Mouse (Mus musculus): ENCODE measurements around the gene Ube2b. TPM values are rescaled to one million over a fixed set of nuclear protein-coding genes. Genes with fewer than 3 reads are reported as not detected.

The Ube2b gene
- polyA plus RNA-seq (2014; fragmentation: Nextera tagmentation; extraction: Ambion mirVana) = 152 and 155 TPM in 2 replicates

DNA sequence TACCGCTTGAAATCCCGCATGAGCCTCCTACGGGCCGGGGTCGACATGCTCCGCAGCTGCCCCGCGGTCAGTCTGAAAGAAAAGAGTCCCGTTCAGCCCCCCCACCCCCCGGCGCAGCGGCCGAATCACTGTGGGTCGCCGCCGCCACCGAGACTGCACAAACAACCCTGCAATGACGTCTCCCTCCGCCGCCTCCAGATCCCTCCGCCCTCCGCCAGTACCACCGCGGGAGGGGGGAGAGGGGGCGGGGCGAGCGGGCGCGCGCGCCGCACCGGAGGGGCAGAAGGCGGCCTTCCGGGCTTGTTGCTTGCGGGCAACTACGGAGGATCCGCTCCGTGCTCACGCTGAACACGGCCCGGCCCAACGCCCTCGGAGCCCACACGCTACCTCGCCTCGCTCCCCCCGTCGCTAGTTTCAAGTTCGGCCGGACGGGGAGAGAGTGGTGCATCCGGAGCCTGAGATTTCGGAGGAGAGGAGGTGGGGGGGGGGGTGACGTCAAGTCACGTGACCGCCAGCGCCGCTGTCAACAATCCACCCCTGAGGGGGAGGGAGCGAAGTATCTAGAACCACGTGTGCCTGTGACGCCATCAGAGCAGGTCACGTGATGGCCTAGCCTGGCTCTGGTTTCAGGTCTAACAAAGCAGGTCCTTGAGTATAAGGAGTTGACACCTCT, at the start of gene Ube2b:
Ube2b (minus strand) TSS at position 473 of the 673 bp plus-strand sequence.
- peak; percentile 83 for ATAC-seq (ENCODE audit: insufficient number of reproducible peaks, insufficient read depth, low FRiP score, low read depth)
- Histone ChIP-seq H3K27me3 (ENCODE audit: control insufficient read depth, insufficient read depth, low read length) (no peaks in the 10 kb centered on the region), H3K9ac (replicated peaks; ENCODE audit: low read depth, low read length) (peak within 1 kb of the TSS; percentile 96), H3K27ac (ENCODE audit: low read length) (peak within 1 kb of the TSS; percentile 92), H3K4me2 (replicated peaks; ENCODE audit: low read depth, low read length) (peak within 1 kb of the TSS; percentile 52), H3K9me3 (ENCODE audit: control insufficient read depth, low read depth, low read length) (no peaks in the 10 kb centered on the region), H3K4me1 (ENCODE audit: control insufficient read depth, insufficient read depth, low read length) (peaks cover 15% of the 10 kb centered on the region), H3K4me3 (ENCODE audit: low read depth, low read length) (peak within 1 kb of the TSS; percentile 93), H3K36me3 (ENCODE audit: control insufficient read depth, insufficient read depth, low read length) (peaks cover 22% of the 10 kb centered on the region)
- under 1% methylated on average over 63 of the region's 63 CpGs for WGBS

DNA sequence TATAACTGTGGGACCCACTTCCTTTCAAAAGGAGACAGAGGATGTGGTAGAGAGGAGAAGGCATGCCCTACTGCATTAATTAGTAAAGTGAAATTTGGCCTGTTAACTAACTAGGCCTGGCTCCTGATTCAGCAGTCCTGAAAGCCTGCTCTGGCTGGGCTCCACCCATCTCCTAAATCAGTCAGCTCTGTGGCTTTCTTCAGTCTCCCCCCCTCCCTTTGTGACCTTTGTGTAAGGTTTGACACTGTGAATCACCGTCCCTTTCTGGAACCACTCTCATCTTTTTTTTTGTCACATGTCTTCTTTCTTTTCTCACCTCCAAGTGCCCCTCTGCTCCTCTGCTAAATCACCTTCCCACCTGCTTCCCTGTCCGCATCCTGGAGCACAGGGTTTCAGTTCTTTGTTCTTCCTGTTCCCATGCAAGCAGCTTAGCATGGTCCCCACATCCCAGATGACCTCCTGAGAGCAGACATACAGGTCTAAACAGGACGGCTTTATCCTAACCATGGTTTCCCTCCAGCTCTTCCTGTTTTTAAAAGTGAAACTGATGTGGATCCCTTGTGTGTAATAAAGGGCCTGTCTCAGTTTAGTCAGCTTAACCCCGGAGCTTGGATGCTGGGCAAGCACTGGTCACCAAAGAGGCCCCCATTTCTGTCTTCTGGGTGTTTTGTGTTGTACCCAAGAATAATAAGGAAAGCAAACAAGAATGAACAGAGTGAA, 46.0 kb upstream of the Ube2b start:
- H3K9ac ChIP-seq (replicated peaks; ENCODE audit: low read depth, low read length) = no peak overlapping the region
- no peaks in the 10 kb centered on the region for H3K27me3 ChIP-seq (ENCODE audit: control insufficient read depth, insufficient read depth, low read length)
- 54% methylated on average over 4 of the region's 4 CpGs for WGBS
- H3K4me3 ChIP-seq (ENCODE audit: low read depth, low read length) = no peak overlapping the region
- no peaks in the 10 kb centered on the region for H3K36me3 ChIP-seq (ENCODE audit: control insufficient read depth, insufficient read depth, low read length)
- H3K4me2 ChIP-seq (replicated peaks; ENCODE audit: low read depth, low read length) = no peak overlapping the region
- no peaks in the 10 kb centered on the region for H3K9me3 ChIP-seq (ENCODE audit: control insufficient read depth, low read depth, low read length)
- ATAC-seq (ENCODE audit: insufficient number of reproducible peaks, insufficient read depth, low FRiP score, low read depth) = no peak
- no peaks in the 10 kb centered on the region for H3K4me1 ChIP-seq (ENCODE audit: control insufficient read depth, insufficient read depth, low read length)
- H3K27ac ChIP-seq (ENCODE audit: low read length) = no peak overlapping the region

GRCm38 (mm10) chr11:52044156-52044555, 43.6 kb upstream of the Ube2b start:
- Histone ChIP-seq H3K4me1 (ENCODE audit: control insufficient read depth, insufficient read depth, low read length) (no peaks in the 10 kb centered on the region), H3K4me2 (replicated peaks; ENCODE audit: low read depth, low read length) (no peak overlapping the region), H3K27me3 (ENCODE audit: control insufficient read depth, insufficient read depth, low read length) (no peaks in the 10 kb centered on the region), H3K27ac (ENCODE audit: low read length) (no peak overlapping the region), H3K36me3 (ENCODE audit: control insufficient read depth, insufficient read depth, low read length) (no peaks in the 10 kb centered on the region), H3K4me3 (ENCODE audit: low read depth, low read length) (no peak overlapping the region), H3K9me3 (ENCODE audit: control insufficient read depth, low read depth, low read length) (no peaks in the 10 kb centered on the region), H3K9ac (replicated peaks; ENCODE audit: low read depth, low read length) (no peak overlapping the region)
- no peak for ATAC-seq (ENCODE audit: insufficient number of reproducible peaks, insufficient read depth, low FRiP score, low read depth)

DNA sequence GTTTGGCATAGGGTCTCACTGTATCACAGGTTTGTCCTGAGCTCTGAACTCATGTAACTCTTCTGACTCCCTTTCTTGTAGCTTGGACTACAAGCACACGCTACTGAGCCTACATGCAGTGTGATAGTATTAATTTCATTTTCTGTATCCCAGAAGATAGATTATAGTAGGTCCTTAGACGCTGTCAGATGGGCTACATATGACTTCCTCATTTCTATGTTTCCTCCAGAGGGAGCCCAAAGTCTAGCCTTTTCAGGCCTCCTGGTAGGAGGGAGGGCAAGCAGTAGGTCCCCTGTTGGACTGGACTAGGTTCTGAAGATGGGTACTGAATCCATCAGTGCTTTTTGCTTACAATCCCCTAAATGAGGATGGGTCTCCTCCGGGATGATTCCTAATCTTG, 42.7 kb upstream of the Ube2b start:
- no peak overlapping the region for H3K27ac ChIP-seq (ENCODE audit: low read length)
- H3K27me3 ChIP-seq (ENCODE audit: control insufficient read depth, insufficient read depth, low read length) = no peaks in the 10 kb centered on the region
- no peaks in the 10 kb centered on the region for H3K4me1 ChIP-seq (ENCODE audit: control insufficient read depth, insufficient read depth, low read length)
- no peak for ATAC-seq (ENCODE audit: insufficient number of reproducible peaks, insufficient read depth, low FRiP score, low read depth)
- no peak overlapping the region for H3K4me2 ChIP-seq (replicated peaks; ENCODE audit: low read depth, low read length)
- H3K9me3 ChIP-seq (ENCODE audit: control insufficient read depth, low read depth, low read length) = no peaks in the 10 kb centered on the region
- WGBS = 75% methylated on average over 3 of the region's 3 CpGs
- H3K4me3 ChIP-seq (ENCODE audit: low read depth, low read length) = no peak overlapping the region
- H3K36me3 ChIP-seq (ENCODE audit: control insufficient read depth, insufficient read depth, low read length) = no peaks in the 10 kb centered on the region
- H3K9ac ChIP-seq (replicated peaks; ENCODE audit: low read depth, low read length) = no peak overlapping the region

DNA sequence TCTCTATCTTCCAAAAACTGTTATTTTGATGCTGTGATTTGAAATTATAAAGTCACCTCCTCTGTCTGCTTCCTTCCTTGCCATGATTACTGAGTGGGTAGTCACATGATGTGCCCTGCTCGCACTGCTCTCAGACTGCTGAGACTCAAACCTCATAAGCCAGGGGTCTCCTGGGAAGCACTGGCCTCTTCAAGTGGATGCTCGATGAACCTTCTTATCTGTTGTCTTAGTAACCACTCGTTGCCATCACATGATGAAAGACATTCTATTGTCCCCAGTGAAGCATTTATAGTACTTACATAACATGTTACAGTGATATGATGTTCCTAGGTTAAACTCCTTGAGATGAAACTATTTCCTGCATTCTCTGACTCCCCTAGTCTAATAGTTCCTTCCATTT, 37.1 kb upstream of the Ube2b start:
- Histone ChIP-seq H3K36me3 (ENCODE audit: control insufficient read depth, insufficient read depth, low read length) (no peaks in the 10 kb centered on the region), H3K4me2 (replicated peaks; ENCODE audit: low read depth, low read length) (no peak overlapping the region), H3K9ac (replicated peaks; ENCODE audit: low read depth, low read length) (no peak overlapping the region), H3K9me3 (ENCODE audit: control insufficient read depth, low read depth, low read length) (no peaks in the 10 kb centered on the region), H3K4me1 (ENCODE audit: control insufficient read depth, insufficient read depth, low read length) (no peaks in the 10 kb centered on the region), H3K27me3 (ENCODE audit: control insufficient read depth, insufficient read depth, low read length) (no peaks in the 10 kb centered on the region), H3K4me3 (ENCODE audit: low read depth, low read length) (no peak overlapping the region), H3K27ac (ENCODE audit: low read length) (no peak overlapping the region)
- 59% methylated on average over 3 of the region's 3 CpGs for WGBS
- no peak for ATAC-seq (ENCODE audit: insufficient number of reproducible peaks, insufficient read depth, low FRiP score, low read depth)

DNA sequence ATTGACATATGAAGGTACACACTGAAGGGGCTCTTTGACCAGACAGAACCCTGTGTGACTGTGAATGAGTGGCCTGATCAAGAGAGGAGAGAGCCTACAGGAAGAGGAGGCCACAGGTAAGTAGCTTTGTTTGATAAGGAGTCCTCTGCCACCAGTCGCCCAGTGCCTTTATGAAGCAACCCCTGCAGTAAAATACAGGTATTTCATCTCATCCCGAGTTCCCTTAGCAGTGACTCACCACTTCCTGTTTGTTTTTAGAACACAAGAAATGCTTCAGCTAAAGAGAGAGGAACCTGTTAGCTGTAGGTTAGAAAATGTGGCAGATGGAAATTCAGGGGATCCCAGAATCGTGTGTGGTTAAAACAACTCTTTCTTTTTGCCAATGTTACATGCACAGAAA, 35.3 kb upstream of the Ube2b start:
- Histone ChIP-seq H3K36me3 (ENCODE audit: control insufficient read depth, insufficient read depth, low read length) (no peaks in the 10 kb centered on the region), H3K27me3 (ENCODE audit: control insufficient read depth, insufficient read depth, low read length) (no peaks in the 10 kb centered on the region), H3K4me1 (ENCODE audit: control insufficient read depth, insufficient read depth, low read length) (no peaks in the 10 kb centered on the region), H3K4me3 (ENCODE audit: low read depth, low read length) (no peak overlapping the region), H3K27ac (ENCODE audit: low read length) (no peak overlapping the region), H3K9me3 (ENCODE audit: control insufficient read depth, low read depth, low read length) (no peaks in the 10 kb centered on the region), H3K4me2 (replicated peaks; ENCODE audit: low read depth, low read length) (no peak overlapping the region), H3K9ac (replicated peaks; ENCODE audit: low read depth, low read length) (no peak overlapping the region)
- 64% methylated on average over 3 of the region's 3 CpGs for WGBS
- no peak for ATAC-seq (ENCODE audit: insufficient number of reproducible peaks, insufficient read depth, low FRiP score, low read depth)

- Histone ChIP-seq H3K9ac (replicated peaks; ENCODE audit: low read depth, low read length) (no peak overlapping the region), H3K27ac (ENCODE audit: low read length) (no peak overlapping the region), H3K36me3 (ENCODE audit: control insufficient read depth, insufficient read depth, low read length) (no peaks in the 10 kb centered on the region), H3K27me3 (ENCODE audit: control insufficient read depth, insufficient read depth, low read length) (no peaks in the 10 kb centered on the region), H3K4me2 (replicated peaks; ENCODE audit: low read depth, low read length) (no peak overlapping the region), H3K4me3 (ENCODE audit: low read depth, low read length) (no peak overlapping the region), H3K9me3 (ENCODE audit: control insufficient read depth, low read depth, low read length) (no peaks in the 10 kb centered on the region), H3K4me1 (ENCODE audit: control insufficient read depth, insufficient read depth, low read length) (no peaks in the 10 kb centered on the region)
- ATAC-seq (ENCODE audit: insufficient number of reproducible peaks, insufficient read depth, low FRiP score, low read depth) = no peak
- WGBS = 90% methylated on average over 1 of the region's 1 CpGs
Measured at GRCm38 (mm10) chr11:52033953-52034352, 33.4 kb upstream of the Ube2b start.

GRCm38 (mm10) chr11:52032356-52032755, 31.8 kb upstream of the Ube2b start:
- no peaks in the 10 kb centered on the region for H3K9me3 ChIP-seq (ENCODE audit: control insufficient read depth, low read depth, low read length)
- ATAC-seq (ENCODE audit: insufficient number of reproducible peaks, insufficient read depth, low FRiP score, low read depth) = no peak
- no peak overlapping the region for H3K4me2 ChIP-seq (replicated peaks; ENCODE audit: low read depth, low read length)
- no peak overlapping the region for H3K4me3 ChIP-seq (ENCODE audit: low read depth, low read length)
- no peak overlapping the region for H3K27ac ChIP-seq (ENCODE audit: low read length)
- no peaks in the 10 kb centered on the region for H3K4me1 ChIP-seq (ENCODE audit: control insufficient read depth, insufficient read depth, low read length)
- no peaks in the 10 kb centered on the region for H3K36me3 ChIP-seq (ENCODE audit: control insufficient read depth, insufficient read depth, low read length)
- WGBS = 63% methylated on average over 8 of the region's 8 CpGs
- H3K27me3 ChIP-seq (ENCODE audit: control insufficient read depth, insufficient read depth, low read length) = no peaks in the 10 kb centered on the region
- H3K9ac ChIP-seq (replicated peaks; ENCODE audit: low read depth, low read length) = no peak overlapping the region
